In genomic region chr5:49348511-49348910, GRCm38 (mm10) we compare ENCODE assay signal across 17 mouse cellular contexts.
A peak's percentile ranks its signal among the peaks of the same experiment; 100 is the strongest.
DNase-seq lines count a peak whose midpoint lies in the region.
"Had no signal": no experiment of that assay in that cellular context is flagged by ENCODE, and none has a peak within 500 bp of the region (broad histone marks: within the 10 kb centered on the region; RNA-seq: fewer than 3 reads in every experiment).

No protein-coding gene starts in this region.

- DNase-seq in Muller cell, postnatal 12 days (ENCODE audit: inconsistent ontology term), result peak; percentile 85
- peak; percentile 35 for DNase-seq in retina, embryonic 14.5 days (ENCODE audit: low spot score)
- peak; percentile 82 for DNase-seq in retina, postnatal 1 day
- DNase-seq in thymus, postnatal 10 days (ENCODE audit: low spot score in 2 of 2), result no peak
- DNase-seq in right cerebral cortex, adult 18-20 months, result no peak
- no peak for DNase-seq in urinary bladder, postnatal 36 days (ENCODE audit: low spot score in 2 of 2)
- DNase-seq: adrenal gland, adult 2 months; adrenal gland, adult 8-10 months; adrenal gland, postnatal 10 days; adrenal gland, postnatal 14 days; adrenal gland, postnatal 25 days; adrenal gland, postnatal 36 days; B cell, adult 2 months; cerebellum, adult 11 months; cerebellum, adult 11-12 months; cerebellum, adult 18-20 months; cerebellum, adult 2 months had no signal

Comparison
In these comparisons a context has a peak if more than half of its experiments do, and no peak if none do; other contexts are left out.
1. DNase-seq: peak in Muller cell, postnatal 12 days (single experiment), retina, embryonic 14.5 days (single experiment) and retina, postnatal 1 day (single experiment); none in thymus, postnatal 10 days (0 of 2), right cerebral cortex, adult 18-20 months (single experiment) and urinary bladder, postnatal 36 days (0 of 2).